In the genomic region with DNA sequence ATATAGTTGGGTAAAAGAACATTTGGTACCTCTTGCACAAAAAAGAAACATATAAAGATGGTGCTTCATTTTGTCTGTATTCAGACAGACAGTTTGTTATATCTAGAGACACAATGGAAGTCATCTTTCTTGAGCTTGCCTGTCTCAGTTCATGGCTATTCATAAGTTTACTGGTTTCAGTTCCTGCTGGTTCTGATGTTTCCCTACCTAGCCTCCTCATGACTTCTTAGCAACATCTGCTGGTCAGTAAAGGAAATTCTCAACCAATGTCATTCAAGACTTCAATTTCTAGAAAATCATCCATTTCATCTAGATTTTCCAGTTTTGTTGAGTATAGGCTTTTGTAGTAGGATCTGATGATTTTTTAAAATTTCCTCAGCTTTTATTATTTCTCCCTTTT, we compare ENCODE assay signal across 25 mouse cellular contexts. TPM values are rescaled to one million over a fixed set of nuclear protein-coding genes. Genes with fewer than 3 reads are reported as not detected.
DNase-seq lines count a peak whose midpoint lies in the region; ATAC-seq and TF ChIP-seq lines count a peak whose summit lies in the region.
"Had no signal": no experiment of that assay in that cellular context is flagged by ENCODE, and none has a peak within 500 bp of the region (broad histone marks: within the 10 kb centered on the region; RNA-seq: fewer than 3 reads in every experiment).

No protein-coding gene starts in this region.

- no peak for TF ChIP-seq EP300 in MEL (IDR thresholded peaks at IDR 0.05; ENCODE audit: low read depth in 1 of 2, low read length in 2 of 2)

- intact Hi-C loops in left cerebral cortex, postnatal 14 days (cut with DNase I), result no loop called here

- TF ChIP-seq CTCF in MEL (IDR thresholded peaks at IDR 0.05 in 2 of 3, conservative IDR thresholded peaks at IDR 0.05 in 1 of 3; ENCODE audit: control insufficient read depth in 1 of 3, insufficient read depth in 1 of 3, low read depth in 2 of 3, low read length in 3 of 3, poor library complexity in 1 of 3, severe bottlenecking in 1 of 3), result peak in 1 of 3 experiments; percentile 23; a peak in 1 of 6 replicates

- peak; percentile 10 for DNase-seq in lung, postnatal 36 days
- no peak for DNase-seq in lung, postnatal 14 days
- DNase-seq in MEL (ENCODE audit: low read depth, low spot score), result no peak
- no peak for DNase-seq in cerebellum, postnatal 14 days
- DNase-seq in left cerebral cortex, postnatal 14 days (ENCODE audit: low spot score in 2 of 2), result no peak
- DNase-seq: adrenal gland, adult 2 months; cerebellum, adult 11-12 months; cerebellum, postnatal 25 days; embryo, embryonic 11 days; kidney, postnatal 25 days; liver, embryonic 13.5 days; lung, embryonic 14.5 days; retina, postnatal 1 day; thymus, postnatal 36 days had no signal

- ATAC-seq in megakaryocyte, adult 5-6 weeks (ENCODE audit: poor library complexity, severe bottlenecking), result peak; percentile 51
- no peak for ATAC-seq in inflammation-experienced regulatory T-cells, adult 6 months
- ATAC-seq: CD4-positive, CD25-positive, alpha-beta regulatory T cell, adult 4 months; intestine, embryonic 15.5 days had no signal

- H3K4me1 ChIP-seq in MEL (ENCODE audit: control insufficient read depth in 1 of 2, insufficient read depth in 2 of 2, low read length in 2 of 2), result peaks cover 2 to 3% of the 10 kb centered on the region in 2 experiments; a peak in 2 of 4 replicates
- H3K4me1 ChIP-seq: embryonic facial prominence, embryonic 13.5 days; forebrain, embryonic 12.5 days; heart, embryonic 10.5 days; hindbrain, embryonic 15.5 days; intestine, embryonic 15.5 days; liver, embryonic 13.5 days; midbrain, embryonic 12.5 days had no signal

- no peak overlapping the region for H3K4me3 ChIP-seq in MEL (ENCODE audit: control insufficient read depth in 1 of 2, insufficient read depth in 1 of 2, low read depth in 2 of 2, low read length in 2 of 2)
- H3K4me3 ChIP-seq: embryonic facial prominence, embryonic 13.5 days; erythroblast, embryonic 14.5 days; forebrain, embryonic 12.5 days; heart, embryonic 10.5 days; hindbrain, embryonic 15.5 days; intestine, embryonic 15.5 days; layer of hippocampus, adult 2 months; liver, embryonic 13.5 days; midbrain, embryonic 12.5 days had no signal

- no peaks in the 10 kb centered on the region; a peak in 1 of 4 replicates for H3K27me3 ChIP-seq in MEL (ENCODE audit: control insufficient read depth in 1 of 2, insufficient read depth in 2 of 2, low read length in 2 of 2)
- H3K27me3 ChIP-seq: embryonic facial prominence, embryonic 13.5 days; forebrain, embryonic 12.5 days; hindbrain, embryonic 15.5 days; intestine, embryonic 15.5 days; liver, embryonic 13.5 days; midbrain, embryonic 12.5 days had no signal

- no peak overlapping the region for H3K9ac ChIP-seq in MEL (ENCODE audit: control insufficient read depth, low read depth, low read length, poor library complexity, severe bottlenecking)
- H3K9ac ChIP-seq: embryonic facial prominence, embryonic 13.5 days; forebrain, embryonic 12.5 days; hindbrain, embryonic 15.5 days; intestine, embryonic 15.5 days; liver, embryonic 13.5 days; lung, embryonic 14.5 days; midbrain, embryonic 12.5 days had no signal

- no peak overlapping the region for H3K27ac ChIP-seq in MEL (ENCODE audit: control insufficient read depth, low read depth, low read length)
- H3K27ac ChIP-seq: embryonic facial prominence, embryonic 13.5 days; forebrain, embryonic 12.5 days; heart, embryonic 10.5 days; hindbrain, embryonic 15.5 days; intestine, embryonic 15.5 days; layer of hippocampus, adult 2 months; liver, embryonic 13.5 days; midbrain, embryonic 12.5 days had no signal

- H3K36me3 ChIP-seq in MEL (ENCODE audit: control insufficient read depth in 1 of 2, insufficient read depth in 2 of 2, low read length in 2 of 2), result peaks cover 0 to 7% of the 10 kb centered on the region in 2 experiments; a peak in 2 of 4 replicates
- H3K36me3 ChIP-seq: embryonic facial prominence, embryonic 13.5 days; forebrain, embryonic 12.5 days; heart, embryonic 10.5 days; hindbrain, embryonic 15.5 days; intestine, embryonic 15.5 days; liver, embryonic 13.5 days; midbrain, embryonic 12.5 days had no signal

- H3K9me3 ChIP-seq in MEL (replicated peaks; ENCODE audit: insufficient read depth, low read length), result no peaks in the 10 kb centered on the region
- H3K9me3 ChIP-seq: forebrain, embryonic 12.5 days; heart, embryonic 10.5 days; hindbrain, embryonic 15.5 days; intestine, embryonic 15.5 days; liver, embryonic 13.5 days; midbrain, embryonic 12.5 days had no signal

- peaks cover 5% of the 10 kb centered on the region for H3K79me2 ChIP-seq in MEL (ENCODE audit: control insufficient read depth, insufficient read depth, low read length, poor library complexity)

- TF ChIP-seq POLR2A in MEL (IDR thresholded peaks at IDR 0.05; ENCODE audit: control insufficient read depth in 1 of 2, insufficient read depth in 1 of 2, low read depth in 1 of 2, low read length in 2 of 2, poor library complexity in 1 of 2), result no peak

- peak; percentile 40 for TF ChIP-seq RAD21 in MEL (IDR thresholded peaks at IDR 0.05; ENCODE audit: low read depth, low read length)

TF ChIP-seq in MEL, 35 proteins besides CTCF, POLR2A, EP300 and RAD21:
- TF ChIP-seq MAFK (IDR thresholded peaks at IDR 0.05; ENCODE audit: borderline replicate concordance, low read depth, low read length), result no peak
- peak; percentile 45 for TF ChIP-seq SMC3 (IDR thresholded peaks at IDR 0.05; ENCODE audit: low read depth, low read length)
- no peak for TF ChIP-seq ELF1 (IDR thresholded peaks at IDR 0.05; ENCODE audit: low read depth, low read length)
- TF ChIP-seq TCF12 (IDR thresholded peaks at IDR 0.05; ENCODE audit: low read depth, low read length), result no peak
- TF ChIP-seq MXI1 (IDR thresholded peaks at IDR 0.05; ENCODE audit: low read depth, low read length), result no peak

RNA-seq across cellular contexts. Expression of a gene that starts 38.4 kb away (rescaled TPM):
- total RNA-seq in MEL (2012; rRNA removed), result not detected in 2 replicates
- not detected for polyA plus RNA-seq in MEL (2012; ENCODE audit: insufficient read depth in 1 of 2, insufficient read length in 2 of 2, low read depth in 1 of 2, low replicate concordance in 2 of 2, missing spikeins in 1 of 2)
- total RNA-seq in megakaryocyte, adult 5-6 weeks (2015), result 0.51 and 0.89 TPM in 2 replicates
- 0.66 TPM in 1 of 2 replicates, not detected in the other for total RNA-seq in megakaryocyte, adult 5-6 weeks (2017)
- 100 to 1,000 TPM; 151 to 156 TPM for total RNA-seq in left cerebral cortex, postnatal 14 days (2021)
- polyA plus RNA-seq in inflammation-experienced regulatory T-cells, adult 6 months (2017; shearing (Covaris generic)), result 10 to 100 TPM in 2 of 3 experiments, 1 to 10 TPM in 1; 6.2 to 14.0 (median 11.5) TPM
- polyA plus RNA-seq: erythroblast, embryonic 14.5 days had no signal

RNA-seq across cellular contexts. Expression of a gene that starts 39.2 kb away (rescaled TPM):
- 51.5 and 98.6 TPM in 2 replicates for total RNA-seq in MEL (2012; rRNA removed)
- 100 to 1,000 TPM in 1 of 2 experiments, 10 to 100 TPM in 1; 76.7 to 357 TPM for polyA plus RNA-seq in MEL (2012; ENCODE audit: insufficient read depth in 1 of 2, insufficient read length in 2 of 2, low read depth in 1 of 2, low replicate concordance in 2 of 2, missing spikeins in 1 of 2)
- 117 and 124 TPM in 2 replicates for total RNA-seq in megakaryocyte, adult 5-6 weeks (2015)
- 132 and 133 TPM in 2 replicates for total RNA-seq in megakaryocyte, adult 5-6 weeks (2017)
- total RNA-seq in left cerebral cortex, postnatal 14 days (2021), result 1 to 10 TPM; 4.5 to 5.5 TPM
- 100 to 1,000 TPM in 1 of 3 experiments, 1 to 10 TPM in 2; 3.7 to 107 (median 5.9) TPM for polyA plus RNA-seq in inflammation-experienced regulatory T-cells, adult 6 months (2017; shearing (Covaris generic))

Comparison
In these comparisons a context has a peak if more than half of its experiments do, and no peak if none do; other contexts are left out.
1. RNA of a gene that starts 38.4 kb away (total RNA-seq): 151 to 156 TPM in left cerebral cortex, postnatal 14 days; 0.51 to 0.89 TPM in megakaryocyte, adult 5-6 weeks and not detected in MEL; every median in the first group is over 10 times any median in the second.